Mouse (Mus musculus): ENCODE measurements around the gene Iqcm.

DNA sequence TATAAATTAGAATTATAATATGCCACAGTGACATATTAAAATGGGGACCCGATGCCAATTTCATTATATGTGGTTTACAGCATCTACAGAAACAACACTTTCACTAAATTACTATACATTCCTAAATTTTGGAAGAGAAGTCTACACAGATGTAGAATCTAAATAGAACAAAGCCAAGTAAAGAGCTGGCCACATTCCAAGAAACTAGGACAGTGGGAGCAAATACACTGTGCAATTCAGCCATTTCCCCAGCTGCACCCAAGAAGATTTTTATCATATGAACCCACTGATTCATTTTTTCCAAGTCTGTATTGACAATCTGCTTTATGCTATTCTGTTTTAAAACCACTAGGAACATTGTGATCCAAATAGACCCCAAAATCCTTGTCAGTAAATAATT is 500.7 kb downstream of the Iqcm start:
- no peak for TF ChIP-seq CTCF (IDR thresholded peaks at IDR 0.05; ENCODE audit: control insufficient read depth, insufficient read depth, insufficient replicate concordance, low read depth, low read length)
- no peak for TF ChIP-seq POLR2A (IDR thresholded peaks at IDR 0.05; ENCODE audit: control insufficient read depth, low read depth, low read length)

Data from testis, adult 2 months (tissue).